Mouse (Mus musculus): ENCODE data around the gene Nrxn1.

DNA sequence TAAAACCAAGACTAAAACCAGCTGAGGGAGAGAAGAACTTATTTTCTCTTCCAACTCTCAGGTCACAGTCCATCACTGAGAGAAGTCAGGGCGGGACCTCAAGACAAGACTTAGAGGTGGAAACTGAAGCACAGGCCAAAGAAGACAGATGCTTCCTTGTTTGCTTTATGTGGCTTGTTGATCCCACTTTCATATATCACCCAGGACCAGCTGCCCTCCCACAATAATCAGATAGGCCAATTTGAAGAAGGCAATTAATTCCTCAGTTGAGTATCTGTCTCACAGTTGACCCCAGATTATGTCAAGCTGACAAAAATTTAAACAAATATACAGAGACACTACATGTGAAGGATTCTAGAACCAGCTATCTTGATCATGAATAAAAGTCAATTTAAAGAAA lies 312.4 kb downstream of the Nrxn1 start:
- TF ChIP-seq EP300 (IDR thresholded peaks at IDR 0.05; ENCODE audit: insufficient read depth, low read depth, low read length) (no peak), POLR2A (IDR thresholded peaks at IDR 0.05; ENCODE audit: insufficient read depth, low read depth, low read length) (no peak), CTCF (IDR thresholded peaks at IDR 0.05) (no peak)
